Mouse (Mus musculus) CH12.LX (cell line): Measurements from ENCODE around the gene Wdr92. TPM values are rescaled to one million over a fixed set of nuclear protein-coding genes. Genes with fewer than 3 reads are reported as not detected.
A peak's percentile ranks its signal among the peaks of the same experiment; 100 is the strongest.

ENCODE experiments used
- DNase-seq: peaks from one replicate; pipeline ENCODE4 v3.0.0-alpha.2; 2013; ENCODE audit errors: extremely low read depth
- H3K27ac ChIP-seq: 2 replicates; pipeline ENCODE4 v1.5.1; 2012; ENCODE audit warnings: low read depth, mild to moderate bottlenecking, control low read depth, moderate library complexity; ENCODE audit not compliant: insufficient read depth
- H3K27me3 ChIP-seq: replicated peaks from 2 replicates; pipeline ENCODE3; 2012; ENCODE audit warnings: inconsistent platforms
- H3K36me3 ChIP-seq, 2 experiments: replicated peaks in 1 of 2; 2 replicates each; pipeline versions ENCODE3 to v1.6.1; 2012; ENCODE audit warnings: inconsistent platforms in 1 of 2, low read length in 1 of 2, mild to moderate bottlenecking in 1 of 2, mixed read lengths in 1 of 2, moderate library complexity in 1 of 2; ENCODE audit not compliant: control insufficient read depth in 1 of 2, insufficient read depth in 1 of 2
- H3K4me1 ChIP-seq, 2 experiments: 2 replicates each; pipeline ENCODE4 v1.6.1; 2012; ENCODE audit warnings: inconsistent platforms in 1 of 2, moderate library complexity in 1 of 2; ENCODE audit not compliant: insufficient read depth in 2 of 2, control insufficient read depth in 1 of 2
- H3K4me2 ChIP-seq: 2 replicates; pipeline ENCODE4 v1.6.1; 2012; ENCODE audit warnings: low read depth, mild to moderate bottlenecking, control low read depth; ENCODE audit not compliant: poor library complexity, insufficient read depth, severe bottlenecking
- H3K4me3 ChIP-seq, 3 experiments: fragments of 150-350 bp in 1 of 3; sonication (generic) in 1 of 3; replicated peaks in 1 of 3; 2 replicates each; pipeline versions ENCODE3 to v1.5.1; 2011 to 2012; ENCODE audit warnings: low read depth in 2 of 3, low read length in 2 of 3, mild to moderate bottlenecking in 2 of 3, moderate library complexity in 2 of 3, control low read depth in 1 of 3, improper control_type of control experiment in 1 of 3, inconsistent platforms in 1 of 3, mixed read lengths in 1 of 3; ENCODE audit not compliant: poor library complexity in 1 of 3
- H3K79me2 ChIP-seq: replicated peaks from 2 replicates; pipeline ENCODE4 v1.6.1; 2012; ENCODE audit warnings: mild to moderate bottlenecking, moderate library complexity; ENCODE audit not compliant: control insufficient read depth, poor library complexity, insufficient read depth, severe bottlenecking; ENCODE audit errors: extremely low read depth
- H3K9ac ChIP-seq: 2 replicates; pipeline ENCODE4 v1.6.1; 2012; ENCODE audit warnings: low read depth, mild to moderate bottlenecking, control low read depth, moderate library complexity; ENCODE audit not compliant: insufficient read depth
- H3K9me3 ChIP-seq: replicated peaks from 2 replicates; pipeline ENCODE3; 2012; ENCODE audit warnings: low read length, inconsistent platforms, mixed read lengths
- CHD1 ChIP-seq: IDR thresholded peaks from 2 replicates; pipeline ENCODE4 v1.6.1; 2012; ENCODE audit warnings: low read depth, low read length, improper control_type of control experiment, inconsistent platforms
- CHD2 ChIP-seq: IDR thresholded peaks from 2 replicates; pipeline ENCODE4 v1.6.1; 2011; ENCODE audit warnings: low read length, improper control_type of control experiment
- E2F4 ChIP-seq: IDR thresholded peaks from 2 replicates; pipeline ENCODE4 v1.6.1; 2011; ENCODE audit warnings: low read depth, low read length, improper control_type of control experiment; ENCODE audit not compliant: insufficient replicate concordance
- ELF1 ChIP-seq: IDR thresholded peaks from 2 replicates; pipeline ENCODE4 v1.6.1; 2014; ENCODE audit warnings: low read depth, mild to moderate bottlenecking, inconsistent platforms, low read length, improper control_type of control experiment
- ETS1 ChIP-seq: conservative IDR thresholded peaks from 2 replicates; pipeline ENCODE4 v1.6.1; 2012; ENCODE audit warnings: low read depth, mild to moderate bottlenecking, inconsistent platforms, low read length, improper control_type of control experiment, moderate library complexity
- HCFC1 ChIP-seq: IDR thresholded peaks from 2 replicates; pipeline ENCODE4 v1.6.1; 2012; ENCODE audit warnings: low read depth, mild to moderate bottlenecking, inconsistent platforms, low read length, improper control_type of control experiment
- JUN ChIP-seq: IDR thresholded peaks from 2 replicates; pipeline ENCODE4 v1.6.1; 2011; ENCODE audit warnings: low read depth, mild to moderate bottlenecking, low read length, improper control_type of control experiment, moderate library complexity; ENCODE audit not compliant: insufficient read depth
- JUND ChIP-seq: conservative IDR thresholded peaks from 2 replicates; pipeline ENCODE4 v1.6.1; 2011; ENCODE audit warnings: low read depth, low read length, improper control_type of control experiment
- MAFK ChIP-seq: IDR thresholded peaks from 2 replicates; pipeline ENCODE4 v1.6.1; 2011; ENCODE audit warnings: low read length, improper control_type of control experiment; ENCODE audit not compliant: insufficient replicate concordance
- MAX ChIP-seq: IDR thresholded peaks from 2 replicates; pipeline ENCODE4 v1.6.1; 2011; ENCODE audit warnings: low read length, improper control_type of control experiment
- MAZ ChIP-seq: IDR thresholded peaks from 2 replicates; pipeline ENCODE4 v1.6.1; 2012; ENCODE audit warnings: low read depth, mild to moderate bottlenecking, inconsistent platforms, low read length, improper control_type of control experiment, moderate library complexity
- MEF2A ChIP-seq: IDR thresholded peaks from 2 replicates; pipeline ENCODE4 v1.6.1; 2014; ENCODE audit warnings: low read depth, mild to moderate bottlenecking, inconsistent platforms, low read length, improper control_type of control experiment, borderline replicate concordance
- MXI1 ChIP-seq: IDR thresholded peaks from 2 replicates; pipeline ENCODE4 v1.6.1; 2011; ENCODE audit warnings: mild to moderate bottlenecking, low read depth, low read length, improper control_type of control experiment
- NELFE ChIP-seq: IDR thresholded peaks from 2 replicates; pipeline ENCODE4 v1.6.1; 2011; ENCODE audit warnings: low read depth, low read length, improper control_type of control experiment
- NRF1 ChIP-seq: IDR thresholded peaks from 2 replicates; pipeline ENCODE4 v1.6.1; 2014; ENCODE audit warnings: low read depth, mild to moderate bottlenecking, inconsistent platforms, low read length, improper control_type of control experiment, moderate library complexity
- PAX5 ChIP-seq: IDR thresholded peaks from 2 replicates; pipeline ENCODE4 v1.6.1; 2012; ENCODE audit warnings: low read length, inconsistent platforms, mixed read lengths
- POLR2A ChIP-seq: IDR thresholded peaks from 2 replicates; pipeline ENCODE4 v1.6.1; 2011; ENCODE audit warnings: low read depth, mild to moderate bottlenecking, improper control_type of control experiment, low read length
- POLR2AphosphoS2 ChIP-seq: IDR thresholded peaks from 2 replicates; pipeline ENCODE4 v1.6.1; 2011; ENCODE audit warnings: low read depth, low read length, improper control_type of control experiment
- RAD21 ChIP-seq: IDR thresholded peaks from 2 replicates; pipeline ENCODE4 v1.6.1; 2011; ENCODE audit warnings: low read depth, mild to moderate bottlenecking, low read length, improper control_type of control experiment, moderate library complexity
- RCOR1 ChIP-seq: conservative IDR thresholded peaks from 2 replicates; pipeline ENCODE4 v1.6.1; 2012; ENCODE audit warnings: low read depth, mild to moderate bottlenecking, inconsistent platforms, low read length, improper control_type of control experiment
- SIN3A ChIP-seq: IDR thresholded peaks from 2 replicates; pipeline ENCODE4 v1.6.1; 2012; ENCODE audit warnings: low read length, improper control_type of control experiment, inconsistent platforms
- TBP ChIP-seq: conservative IDR thresholded peaks from 2 replicates; pipeline ENCODE4 v1.6.1; 2011; ENCODE audit warnings: low read depth, low read length, improper control_type of control experiment
- TCF12 ChIP-seq: IDR thresholded peaks from 2 replicates; pipeline ENCODE4 v1.6.1; 2014; ENCODE audit warnings: low read depth, mild to moderate bottlenecking, inconsistent platforms, low read length, improper control_type of control experiment
- UBTF ChIP-seq: IDR thresholded peaks from 2 replicates; pipeline ENCODE4 v1.6.1; 2012; ENCODE audit warnings: low read depth, mild to moderate bottlenecking, inconsistent platforms, low read length, improper control_type of control experiment, moderate library complexity
- USF1 ChIP-seq: IDR thresholded peaks from 2 replicates; pipeline ENCODE4 v1.6.1; 2014; ENCODE audit warnings: low read depth, mild to moderate bottlenecking, inconsistent platforms, low read length, improper control_type of control experiment
- USF2 ChIP-seq: conservative IDR thresholded peaks from 2 replicates; pipeline ENCODE4 v1.6.1; 2011; ENCODE audit warnings: low read depth, low read length, improper control_type of control experiment
- ZC3H11A ChIP-seq: IDR thresholded peaks from 2 replicates; pipeline ENCODE4 v1.6.1; 2012; ENCODE audit warnings: low read depth, mild to moderate bottlenecking, inconsistent platforms, low read length, improper control_type of control experiment
- ZMIZ1 ChIP-seq: IDR thresholded peaks from 2 replicates; pipeline ENCODE4 v1.6.1; 2012; ENCODE audit warnings: low read depth, mild to moderate bottlenecking, inconsistent platforms, low read length, improper control_type of control experiment
- ZNF384 ChIP-seq: IDR thresholded peaks from 2 replicates; pipeline ENCODE4 v1.6.1; 2012; ENCODE audit warnings: low read depth, low read length, improper control_type of control experiment, inconsistent platforms
- dilution Hi-C: fragments of 300-500 bp; cut with MboI; formaldehyde crosslinking; loops from 2 replicates; pipeline ENCODE4 v1.14.3; 2020; ENCODE audit warnings: low sequenced_read_pairs; ENCODE audit not compliant: extremely low pct_unique_long_range_greater_than_20kb, extremely low pct_ligation_motif_present
- in situ Hi-C: fragments of 300-500 bp; cut with MboI; formaldehyde crosslinking; loops from 3 replicates; pipeline ENCODE4 v1.14.3; 2019; ENCODE audit warnings: low sequenced_read_pairs, low pct_ligation_motif_present, low pct_unique_long_range_greater_than_20kb, mixed read lengths
- polyA plus RNA-seq: library from polyadenylated mRNA; unstranded; fragments of >175 nt; gene quantifications from 2 replicates; pipeline ENCODE4 v1.2.1, GENCODE M21; 2012; ENCODE audit warnings: low read depth; ENCODE audit not compliant: insufficient read length
- total RNA-seq, 2 experiments: library from RNA; depleted of rRNA; stranded (reverse); fragments of 300-350 nt in 1 of 2; fragments of >200 nt in 1 of 2; gene quantifications; 2 replicates each; pipeline ENCODE4 v1.2.3; 2012 to 2014

Wdr92 gene
- total and polyA plus RNA-seq, 3 experiments, result 35.8 to 66.1 (median 38.6) TPM

DNA sequence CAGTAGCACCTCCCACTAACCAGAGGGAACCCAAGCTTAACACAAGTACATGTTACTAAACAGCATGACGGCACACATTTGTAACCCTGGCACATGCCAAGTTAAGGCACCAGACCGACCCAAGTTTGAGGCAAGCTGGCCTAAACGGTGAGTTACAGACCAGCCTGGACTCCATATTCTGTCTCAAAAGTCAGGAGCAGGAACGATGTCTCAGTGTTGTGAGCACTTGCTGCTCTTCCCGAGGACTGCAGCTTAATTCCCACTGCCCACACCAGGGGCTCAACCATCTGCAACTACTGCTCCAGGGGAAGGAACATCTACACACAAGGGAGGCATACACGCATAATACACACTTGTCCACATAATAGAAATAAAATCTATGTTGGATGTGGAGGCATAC, 20.6 kb downstream of the Wdr92 start:
- peaks cover 2 to 23% of the 10 kb centered on the region in 2 experiments; a peak in 2 of 4 replicates for H3K4me1 ChIP-seq
- no peaks in the 10 kb centered on the region for H3K9me3 ChIP-seq
- no peak overlapping the region for H3K4me3 ChIP-seq
- dilution Hi-C loops (no loop called here), in situ Hi-C loops (no loop called here)
- no peak for DNase-seq
- H3K36me3 ChIP-seq, result peaks cover 51 to 94% of the 10 kb centered on the region in 2 experiments
- H3K27ac ChIP-seq, result no peak overlapping the region
- TF ChIP-seq SIN3A, result no peak
- TF ChIP-seq POLR2A, result peak; percentile 24; the same call in 1 of the 2 replicates
- TF ChIP-seq, all 38 proteins: peak for 1
- Histone ChIP-seq H3K4me2 (no peak overlapping the region), H3K9ac (no peak overlapping the region), H3K79me2 (peaks cover 3% of the 10 kb centered on the region; the same call in 1 of the 2 replicates), H3K27me3 (no peaks in the 10 kb centered on the region)

DNA sequence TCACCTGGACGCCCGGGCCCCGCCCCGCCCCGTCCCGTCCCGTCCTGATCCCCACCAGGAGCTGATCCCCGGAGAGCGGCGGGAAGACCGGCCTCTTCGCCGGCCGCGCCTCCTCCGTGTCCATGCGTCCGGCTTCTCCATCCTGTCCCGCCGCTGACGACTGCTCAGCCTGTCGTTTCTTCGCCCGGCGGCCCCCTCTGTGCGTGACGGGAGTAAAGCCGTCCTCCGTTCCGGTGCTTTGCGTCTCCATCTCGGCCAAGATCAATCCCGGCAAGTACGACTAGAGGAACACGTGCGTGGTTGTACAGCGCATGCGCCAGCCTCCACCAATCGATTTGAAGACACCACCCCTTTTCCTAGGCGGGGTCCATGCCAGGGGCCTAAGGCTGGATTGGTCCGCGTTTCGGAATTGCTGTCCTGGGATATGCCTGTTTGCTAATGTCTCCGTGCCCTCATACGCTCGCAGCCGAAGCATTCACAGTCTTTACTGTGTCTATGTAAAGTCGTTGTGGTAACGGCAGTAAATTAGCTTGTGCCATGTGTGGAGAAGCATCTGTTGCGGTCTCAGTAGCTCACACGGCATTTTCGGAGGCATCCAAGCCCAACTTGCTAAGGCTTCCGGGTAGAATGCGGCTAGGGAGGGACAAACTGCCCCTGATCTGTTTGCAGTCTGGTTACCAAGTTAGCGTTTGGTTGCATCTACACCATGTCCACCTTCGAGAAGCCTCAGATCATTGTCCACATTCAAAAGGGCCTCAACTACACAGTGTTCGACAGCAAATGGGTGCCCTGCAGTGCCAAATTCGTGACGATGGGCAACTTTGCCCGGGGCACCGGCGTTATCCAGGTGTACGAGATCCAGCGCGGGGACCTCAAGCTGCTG, 29.6 kb downstream of the Wdr92 start, which contains the start of gene Pno1:
Gene Pno1 (minus strand): TSS at position 311 of the 883 bp plus-strand sequence.
- Histone ChIP-seq H3K27me3 (no peaks in the 10 kb centered on the region), H3K4me3 (peak within 1 kb of the TSS; percentile 75 to 94 (median 94)), H3K9ac (peak within 1 kb of the TSS; percentile 77), H3K4me2 (peak within 1 kb of the TSS; percentile 92), H3K79me2 (peaks cover 39% of the 10 kb centered on the region), H3K36me3 (peaks cover 21 to 45% of the 10 kb centered on the region in 2 experiments), H3K27ac (peak within 1 kb of the TSS; percentile 74), H3K4me1 (peaks cover 13 to 42% of the 10 kb centered on the region in 2 experiments; a peak in 3 of 4 replicates), H3K9me3 (no peaks in the 10 kb centered on the region)
- in situ Hi-C loops (no loop called here), dilution Hi-C loops (no loop called here)
- peak; percentile 99 for DNase-seq
- no peak for TF ChIP-seq MAZ
- TF ChIP-seq NRF1, result peak; percentile 96
- TF ChIP-seq JUN, result no peak
- 0 out of 2 replicates have a peak, but pooled peaks have one; percentile 38 for TF ChIP-seq UBTF
- peak; percentile 91 for TF ChIP-seq TBP
- TF ChIP-seq JUND, result no peak
- no peak; the same call in 1 of the 2 replicates for TF ChIP-seq RAD21
- peak; percentile 99 for TF ChIP-seq SIN3A
- no peak for TF ChIP-seq MAFK
- no peak for TF ChIP-seq PAX5
- peak; percentile 63 for TF ChIP-seq MEF2A
- no peak for TF ChIP-seq RCOR1
- peak; percentile 72 for TF ChIP-seq TCF12
- peak; percentile 99 for TF ChIP-seq ELF1
- TF ChIP-seq ZC3H11A, result no peak
- peak; percentile 93 for TF ChIP-seq HCFC1
- 0 out of 2 replicates have a peak, but pooled peaks have one; percentile 43 for TF ChIP-seq USF2
- peak; percentile 80 for TF ChIP-seq POLR2A
- TF ChIP-seq E2F4, result no peak
- TF ChIP-seq USF1, result peak; percentile 68
- peak; percentile 100 for TF ChIP-seq MXI1
- no peak for TF ChIP-seq ZNF384
- 0 out of 2 replicates have a peak, but pooled peaks have one; percentile 41 for TF ChIP-seq CHD2
- TF ChIP-seq NELFE, result peak; percentile 72; the same call in 1 of the 2 replicates
- peak; percentile 100 for TF ChIP-seq MAX
- no peak for TF ChIP-seq CHD1
- TF ChIP-seq ETS1, result no peak
- peak; percentile 74; the same call in 1 of the 2 replicates for TF ChIP-seq POLR2AphosphoS2
- TF ChIP-seq ZMIZ1, result peak; percentile 6; the same call in 1 of the 2 replicates
